Mouse (Mus musculus): ENCODE data around the gene Trem3.

- TF ChIP-seq GATA1 (IDR thresholded peaks at IDR 0.05; ENCODE audit: low read length) = no peak
- TF ChIP-seq TAL1 (IDR thresholded peaks at IDR 0.05; ENCODE audit: low read length) = no peak
Measured at GRCm38 (mm10) chr17:48266138-48266537, 18.6 kb downstream of the Trem3 start.

Data from erythroblast, embryonic 14.5 days (primary cell).